Mouse (Mus musculus) neural tube, embryonic 14.5 days (tissue): Measurements from ENCODE around the gene Meis2. TPM values are rescaled to one million over a fixed set of nuclear protein-coding genes. Genes with fewer than 3 reads are reported as not detected.

Experiments
- ATAC-seq: fragments of 200-750 bp; cut with Nextera tagmentation; 2 replicates; pipeline ENCODE4 v1.8.0; 2017; ENCODE audit warnings: low read depth, mild to moderate bottlenecking, moderate TSS enrichment, moderate library complexity
- H3K27ac ChIP-seq: fragments of 300-500 bp; sonication (generic); 2 replicates; pipeline ENCODE4 v1.5.1; 2014; ENCODE audit warnings: low read depth, mild to moderate bottlenecking, control low read depth, low read length, moderate library complexity, mixed read lengths
- H3K27me3 ChIP-seq: fragments of 300-500 bp; sonication (generic); 2 replicates; pipeline ENCODE4 v1.6.1; 2014; ENCODE audit warnings: low read length; ENCODE audit not compliant: control insufficient read depth, insufficient read depth
- H3K36me3 ChIP-seq: fragments of 300-500 bp; sonication (generic); 2 replicates; pipeline ENCODE4 v1.6.1; 2014; ENCODE audit warnings: low read length, mixed read lengths; ENCODE audit not compliant: control insufficient read depth, insufficient read depth
- H3K4me1 ChIP-seq: fragments of 300-500 bp; sonication (generic); 2 replicates; pipeline ENCODE4 v1.6.1; 2014; ENCODE audit warnings: low read length; ENCODE audit not compliant: control insufficient read depth, insufficient read depth
- H3K4me2 ChIP-seq: fragments of 300-500 bp; sonication (generic); 2 replicates; pipeline ENCODE4 v1.6.1; 2014; ENCODE audit warnings: mild to moderate bottlenecking, low read depth, low read length, control low read depth
- H3K4me3 ChIP-seq: fragments of 300-500 bp; sonication (generic); 2 replicates; pipeline ENCODE4 v1.5.1; 2014; ENCODE audit warnings: low read depth, low read length, control low read depth, mixed read lengths
- H3K9ac ChIP-seq: fragments of 300-500 bp; sonication (generic); replicated peaks from 2 replicates; pipeline ENCODE4 v1.6.1; 2014; ENCODE audit warnings: low read depth, mild to moderate bottlenecking, control low read depth, low read length, mixed read lengths
- H3K9me3 ChIP-seq: fragments of 300-500 bp; sonication (generic); 2 replicates; pipeline ENCODE4 v1.6.1; 2016; ENCODE audit warnings: low read length; ENCODE audit not compliant: control insufficient read depth
- WGBS: fragments of 180-500 bp; shearing (Covaris S2); extraction: QIAGEN DNeasy Blood & Tissue Kit; methylation state at CpG from one replicate; pipeline ENCODE4 v1.1.7; 2014; 5-methylcytosine and 5-hydroxymethylcytosine counted together
- polyA plus RNA-seq: library from polyadenylated mRNA; unstranded; fragments of >200 nt; fragmentation: Nextera tagmentation; extraction: Ambion mirVana; gene quantifications from 2 replicates; pipeline ENCODE4 v1.2.1, GENCODE M21; 2014

Gene Meis2
- polyA plus RNA-seq, 1 experiment from 2014 or later = 117 TPM

- H3K4me1 ChIP-seq = peaks cover 38% of the 10 kb centered on the region
- no peak for ATAC-seq
- peak overlapping the region; percentile 59 for H3K4me3 ChIP-seq
- no peaks in the 10 kb centered on the region for H3K36me3 ChIP-seq
- no peaks in the 10 kb centered on the region for H3K9me3 ChIP-seq
- no peaks in the 10 kb centered on the region; the same call in 1 of the 2 replicates for H3K27me3 ChIP-seq
- peak overlapping the region; percentile 2; the same call in 1 of the 2 replicates for H3K27ac ChIP-seq
- WGBS = 18% methylated on average over 3 of the region's 3 CpGs
- H3K4me2 ChIP-seq = peak overlapping the region; percentile 85
- H3K9ac ChIP-seq = peak overlapping the region; percentile 88; the same call in 1 of the 2 replicates
Observed at GRCm38 (mm10) chr2:116059066-116059465, 6.6 kb downstream of the Meis2 start.

GRCm38 (mm10) chr2:116058511-116058910, 7.1 kb downstream of the Meis2 start:
- no peak overlapping the region; the same call in 1 of the 2 replicates for H3K9ac ChIP-seq
- H3K4me1 ChIP-seq = peaks cover 38% of the 10 kb centered on the region
- no peak for ATAC-seq
- no peaks in the 10 kb centered on the region for H3K9me3 ChIP-seq
- 26% methylated on average over 9 of the region's 9 CpGs for WGBS
- H3K4me2 ChIP-seq = peak overlapping the region; percentile 85
- no peak overlapping the region for H3K27ac ChIP-seq
- no peaks in the 10 kb centered on the region for H3K36me3 ChIP-seq
- no peaks in the 10 kb centered on the region; the same call in 1 of the 2 replicates for H3K27me3 ChIP-seq
- peak overlapping the region; percentile 59 for H3K4me3 ChIP-seq

- 65% methylated on average over 7 of the region's 7 CpGs for WGBS
- H3K36me3 ChIP-seq = no peaks in the 10 kb centered on the region
- ATAC-seq = no peak
- peak overlapping the region; percentile 59 for H3K4me3 ChIP-seq
- H3K9ac ChIP-seq = no peak overlapping the region
- 0 out of 2 replicates have a peak overlapping the region, but pooled peaks have one; percentile 4 for H3K27ac ChIP-seq
- no peaks in the 10 kb centered on the region for H3K27me3 ChIP-seq
- peaks cover 46% of the 10 kb centered on the region for H3K4me1 ChIP-seq
- H3K4me2 ChIP-seq = peak overlapping the region; percentile 85
- H3K9me3 ChIP-seq = no peaks in the 10 kb centered on the region
Observed at GRCm38 (mm10) chr2:116056826-116057225, 8.8 kb downstream of the Meis2 start.

- Histone ChIP-seq H3K4me2 (peak overlapping the region; percentile 85), H3K4me3 (peak overlapping the region; percentile 59), H3K27me3 (no peaks in the 10 kb centered on the region), H3K9me3 (no peaks in the 10 kb centered on the region), H3K4me1 (peaks cover 42% of the 10 kb centered on the region), H3K36me3 (no peaks in the 10 kb centered on the region), H3K27ac (no peak overlapping the region), H3K9ac (0 out of 2 replicates have a peak overlapping the region, but pooled peaks have one; percentile 5)
- 27% methylated on average over 13 of the region's 13 CpGs for WGBS
- no peak for ATAC-seq
Observed at GRCm38 (mm10) chr2:116055686-116056620, 9.7 kb downstream of the Meis2 start.

GRCm38 (mm10) chr2:116053931-116054330, 11.7 kb downstream of the Meis2 start:
- 66% methylated on average over 5 of the region's 5 CpGs for WGBS
- ATAC-seq = no peak
- Histone ChIP-seq H3K36me3 (no peaks in the 10 kb centered on the region), H3K9me3 (no peaks in the 10 kb centered on the region), H3K4me3 (no peak overlapping the region), H3K27me3 (no peaks in the 10 kb centered on the region), H3K27ac (no peak overlapping the region), H3K9ac (no peak overlapping the region), H3K4me2 (peak overlapping the region; percentile 34), H3K4me1 (peaks cover 29% of the 10 kb centered on the region)

- Histone ChIP-seq H3K4me2 (peak overlapping the region; percentile 36), H3K27me3 (no peaks in the 10 kb centered on the region), H3K4me3 (no peak overlapping the region), H3K36me3 (no peaks in the 10 kb centered on the region), H3K9me3 (no peaks in the 10 kb centered on the region), H3K4me1 (peaks cover 21% of the 10 kb centered on the region; the same call in 1 of the 2 replicates), H3K27ac (no peak overlapping the region), H3K9ac (no peak overlapping the region)
- no peak for ATAC-seq
Observed at GRCm38 (mm10) chr2:116052688-116053421, 12.8 kb downstream of the Meis2 start.

- peaks cover 20% of the 10 kb centered on the region; the same call in 1 of the 2 replicates for H3K4me1 ChIP-seq
- no peaks in the 10 kb centered on the region for H3K27me3 ChIP-seq
- H3K27ac ChIP-seq = no peak overlapping the region
- 0 out of 2 replicates have a peak, but pooled peaks have one; percentile 49 for ATAC-seq
- no peak overlapping the region for H3K4me3 ChIP-seq
- no peaks in the 10 kb centered on the region for H3K9me3 ChIP-seq
- H3K36me3 ChIP-seq = no peaks in the 10 kb centered on the region
- 25% methylated on average over 9 of the region's 9 CpGs for WGBS
- H3K9ac ChIP-seq = no peak overlapping the region
- peak overlapping the region; percentile 36 for H3K4me2 ChIP-seq
Observed at GRCm38 (mm10) chr2:116051906-116052614, 13.6 kb downstream of the Meis2 start.

- Histone ChIP-seq H3K9me3 (no peaks in the 10 kb centered on the region), H3K27me3 (no peaks in the 10 kb centered on the region), H3K4me3 (no peak overlapping the region), H3K36me3 (no peaks in the 10 kb centered on the region), H3K9ac (no peak overlapping the region), H3K27ac (no peak overlapping the region), H3K4me2 (no peak overlapping the region), H3K4me1 (peaks cover 21% of the 10 kb centered on the region)
- ATAC-seq = no peak
- WGBS = 85% methylated on average over 9 of the region's 9 CpGs
Observed at GRCm38 (mm10) chr2:116049710-116050109, 15.9 kb downstream of the Meis2 start.
